Mouse (Mus musculus) gastrocnemius, postnatal 10 days (tissue): Measurements from ENCODE around the gene Ap2m1. TPM values are rescaled to one million over a fixed set of nuclear protein-coding genes. Genes with fewer than 3 reads are reported as not detected.
"Not testable (repeated sequence)": the region's sequence is repeated elsewhere in the genome, so short reads cannot be mapped to it uniquely, and the experiment has no call there.

Experiments
- DNase-seq: peaks from one replicate; pipeline ENCODE4 v3.0.0; 2021; ENCODE audit warnings: mixed read lengths
- long read RNA-seq, 2 experiments: library from polyadenylated mRNA; stranded (forward); transcript quantifications; one replicate each; pipeline ENCODE4 v2.0.0; 2021
- total RNA-seq, 2 experiments: library from RNA; stranded (reverse); gene quantifications; 2 replicates each; pipeline ENCODE4 v1.2.3; 2021

The Ap2m1 gene
- total RNA-seq: 100 to 1,000 TPM; 170 to 199 TPM
- long read RNA-seq, experiment 1, transcript Ap2m1-202 (11 exons, 2,080 nt): major isoform, 32 of 44 reads
- long read RNA-seq, experiment 1, partial matches to known transcripts: 4 of 44 reads
- long read RNA-seq, experiment 1, other reads (novel, unspliced or antisense): 7 of 44 reads
- long read RNA-seq, experiment 2, transcript Ap2m1-202 (11 exons, 2,080 nt): major isoform, 23 of 34 reads
- long read RNA-seq, experiment 2, partial matches to known transcripts: 4 of 34 reads
- long read RNA-seq, experiment 2, other reads (novel, unspliced or antisense): 7 of 34 reads

GRCm38 (mm10) chr16:20535296-20536080 is at the start of gene Ap2m1:
TSS of gene Ap2m1 (plus strand) at chr16:20535478.
- peak; percentile 90 for DNase-seq

GRCm38 (mm10) chr16:20486048-20486447 is 49.2 kb upstream of the Ap2m1 start:
- DNase-seq: no peak

GRCm38 (mm10) chr16:20488151-20488550 is 47.1 kb upstream of the Ap2m1 start:
- no peak for DNase-seq

GRCm38 (mm10) chr16:20488751-20489150 is 46.5 kb upstream of the Ap2m1 start:
- not testable (repeated sequence) for DNase-seq

GRCm38 (mm10) chr16:20489233-20489632 is 46.0 kb upstream of the Ap2m1 start:
- DNase-seq: no peak

- peak; percentile 26 for DNase-seq
Measured at GRCm38 (mm10) chr16:20490581-20490980, 44.7 kb upstream of the Ap2m1 start.

GRCm38 (mm10) chr16:20491301-20491700 is 44.0 kb upstream of the Ap2m1 start:
- DNase-seq: no peak

GRCm38 (mm10) chr16:20493452-20493851 is 41.8 kb upstream of the Ap2m1 start:
- no peak for DNase-seq

GRCm38 (mm10) chr16:20496671-20497600 is 38.3 kb upstream of the Ap2m1 start:
- DNase-seq: no peak

- no peak for DNase-seq
Measured at GRCm38 (mm10) chr16:20497980-20498676, 37.1 kb upstream of the Ap2m1 start.

GRCm38 (mm10) chr16:20498677-20499475 is 36.4 kb upstream of the Ap2m1 start, which contains the start of gene Eif2b5:
TSS of gene Eif2b5 (plus strand) at chr16:20498817.
- DNase-seq: peak; percentile 81

GRCm38 (mm10) chr16:20506000-20506399 is 29.3 kb upstream of the Ap2m1 start:
- DNase-seq: no peak

- no peak for DNase-seq
Measured at GRCm38 (mm10) chr16:20509349-20509748, 25.9 kb upstream of the Ap2m1 start.

- no peak for DNase-seq
Measured at GRCm38 (mm10) chr16:20511277-20511847, 23.9 kb upstream of the Ap2m1 start.

GRCm38 (mm10) chr16:20516032-20516431 is 19.2 kb upstream of the Ap2m1 start:
- DNase-seq: no peak

- peak; percentile 92 for DNase-seq
Measured at GRCm38 (mm10) chr16:20516726-20517201, 18.5 kb upstream of the Ap2m1 start, which contains the start of gene Dvl3. TSS of gene Dvl3 (plus strand) at chr16:20516982.

- no peak for DNase-seq
Measured at GRCm38 (mm10) chr16:20517216-20517615, 18.1 kb upstream of the Ap2m1 start.

- peak; percentile 51 for DNase-seq
Measured at GRCm38 (mm10) chr16:20517701-20518374, 17.4 kb upstream of the Ap2m1 start.

- DNase-seq: no peak
Measured at GRCm38 (mm10) chr16:20523886-20524285, 11.4 kb upstream of the Ap2m1 start.

- DNase-seq: no peak
Measured at GRCm38 (mm10) chr16:20528779-20529178, 6.5 kb upstream of the Ap2m1 start.
